Mouse (Mus musculus) kidney, postnatal 14 days (tissue): ENCODE measurements around the gene Sec14l2.
"Not testable (repeated sequence)": the region's sequence is repeated elsewhere in the genome, so short reads cannot be mapped to it uniquely, and the experiment has no call there.

Experiments used
- DNase-seq: peaks from one replicate; pipeline ENCODE4 v3.0.0; 2022; ENCODE audit warnings: mixed read lengths

The Sec14l2 gene

GRCm38 (mm10) chr11:4128461-4128860 lies 5.2 kb upstream of the Sec14l2 start:
- not testable (repeated sequence) for DNase-seq

- no peak for DNase-seq
Measured at GRCm38 (mm10) chr11:4127059-4127458, 3.8 kb upstream of the Sec14l2 start.

GRCm38 (mm10) chr11:4123922-4124321 lies 707 bp upstream of the Sec14l2 start:
- DNase-seq: no peak

GRCm38 (mm10) chr11:4122226-4122625 lies 989 bp downstream of the Sec14l2 start:
- no peak for DNase-seq

- DNase-seq: no peak
Measured at GRCm38 (mm10) chr11:4121691-4122090, 1.5 kb downstream of the Sec14l2 start.

- no peak for DNase-seq
Measured at GRCm38 (mm10) chr11:4119635-4120034, 3.6 kb downstream of the Sec14l2 start.

GRCm38 (mm10) chr11:4118081-4118921 lies 4.9 kb downstream of the Sec14l2 start:
- DNase-seq: peak; percentile 86

GRCm38 (mm10) chr11:4117372-4118071 lies 5.7 kb downstream of the Sec14l2 start:
- DNase-seq: no peak

- DNase-seq: peak; percentile 27
Measured at GRCm38 (mm10) chr11:4116458-4117141, 6.6 kb downstream of the Sec14l2 start.

- no peak for DNase-seq
Measured at GRCm38 (mm10) chr11:4115407-4115806, 7.8 kb downstream of the Sec14l2 start.

- DNase-seq: not testable (repeated sequence)
Measured at GRCm38 (mm10) chr11:4114541-4114940, 8.7 kb downstream of the Sec14l2 start.

- no peak for DNase-seq
Measured at GRCm38 (mm10) chr11:4113970-4114369, 9.2 kb downstream of the Sec14l2 start.

- no peak for DNase-seq
Measured at GRCm38 (mm10) chr11:4113496-4113895, 9.7 kb downstream of the Sec14l2 start.

- DNase-seq: no peak
Measured at GRCm38 (mm10) chr11:4112861-4113260, 10.4 kb downstream of the Sec14l2 start.

- no peak for DNase-seq
Measured at GRCm38 (mm10) chr11:4112033-4112432, 11.2 kb downstream of the Sec14l2 start.

- DNase-seq: no peak
Measured at GRCm38 (mm10) chr11:4108691-4109090, 14.5 kb downstream of the Sec14l2 start.

GRCm38 (mm10) chr11:4107901-4108300 lies 15.3 kb downstream of the Sec14l2 start:
- not testable (repeated sequence) for DNase-seq

GRCm38 (mm10) chr11:4105444-4105843 lies 17.8 kb downstream of the Sec14l2 start:
- no peak for DNase-seq

- DNase-seq: no peak
Measured at GRCm38 (mm10) chr11:4104989-4105388, 18.2 kb downstream of the Sec14l2 start.

GRCm38 (mm10) chr11:4103522-4103921 lies 19.7 kb downstream of the Sec14l2 start:
- no peak for DNase-seq

GRCm38 (mm10) chr11:4101851-4102250 lies 21.4 kb downstream of the Sec14l2 start:
- DNase-seq: no peak

GRCm38 (mm10) chr11:4099447-4099846 lies 23.8 kb downstream of the Sec14l2 start:
- no peak for DNase-seq

GRCm38 (mm10) chr11:4098816-4099215 lies 24.4 kb downstream of the Sec14l2 start:
- DNase-seq: no peak
